Mouse (Mus musculus) adipocyte (in vitro differentiated cells): ENCODE measurements at regions not wholly inside any gene's neighbourhood (a gene's known extent, or its start where the extent isn't known, plus 50 kb on each side); places are given as distances from the start of the nearest gene placed in this dataset.
"Not testable (repeated sequence)": the region's sequence is repeated elsewhere in the genome, so short reads cannot be mapped to it uniquely, and the experiment has no call there.

Source experiments
- DNase-seq: peaks from one replicate; pipeline ENCODE4 v3.0.0-alpha.2; 2016; ENCODE audit warnings: low spot score

DNA sequence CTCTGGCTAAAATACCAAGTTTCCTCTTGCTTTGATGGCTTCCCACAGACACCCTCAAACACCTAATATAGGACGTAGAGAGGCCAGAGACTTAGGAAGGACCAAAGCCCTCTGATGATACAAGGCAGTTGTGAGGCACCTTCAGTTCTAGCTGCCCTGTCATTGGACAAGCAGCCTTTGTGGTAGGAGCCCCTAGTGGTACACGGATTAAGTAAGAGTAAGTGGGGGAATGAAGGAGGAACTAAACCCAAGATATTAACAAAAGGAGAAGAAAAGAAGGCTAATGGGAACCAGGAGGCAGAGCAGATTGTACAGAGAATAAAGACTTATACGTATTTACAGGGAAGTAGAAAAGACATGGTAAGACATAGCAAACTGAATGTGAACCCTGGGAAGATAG, 352.3 kb upstream of the Tmco5 start:
- not testable (repeated sequence) for DNase-seq

DNA sequence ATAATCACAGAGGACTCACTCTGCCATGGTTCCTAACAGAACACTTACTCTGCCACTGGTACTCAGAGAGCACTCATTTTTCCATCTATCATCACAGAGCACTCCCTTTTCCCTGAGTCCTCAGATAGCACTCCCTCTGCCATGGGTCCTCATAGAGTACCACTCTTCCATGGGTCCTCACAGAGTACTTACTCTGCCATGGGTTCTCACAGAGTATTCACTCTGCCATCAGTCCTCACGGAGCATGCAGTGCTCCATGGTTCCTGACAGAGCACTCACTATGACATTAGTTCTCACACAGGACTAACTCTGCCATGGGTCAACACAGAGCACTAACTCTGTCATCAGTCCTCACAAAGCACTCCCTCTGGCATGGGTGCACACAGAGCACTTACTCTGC, 342.0 kb upstream of the Tmco5 start:
- no peak for DNase-seq

DNA sequence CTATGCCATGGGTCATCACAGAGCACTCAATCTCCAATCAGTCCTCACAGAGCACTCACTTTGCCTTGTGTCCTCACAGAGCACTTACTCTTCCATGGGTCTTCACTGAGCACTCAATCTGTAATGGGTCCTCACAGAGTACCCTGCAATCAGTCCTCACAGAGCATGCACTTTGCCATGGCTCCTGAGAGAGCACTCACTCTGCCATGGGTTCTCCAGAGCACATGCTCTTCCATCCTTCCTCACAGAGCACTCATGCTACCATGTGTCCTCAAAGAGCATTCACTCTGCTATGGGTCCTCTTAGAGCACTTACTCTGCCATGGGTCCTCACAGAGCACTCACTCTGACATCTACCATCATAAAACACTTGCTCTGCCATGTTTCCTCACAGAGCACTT, 319.1 kb upstream of the Tmco5 start:
- no peak for DNase-seq

DNA sequence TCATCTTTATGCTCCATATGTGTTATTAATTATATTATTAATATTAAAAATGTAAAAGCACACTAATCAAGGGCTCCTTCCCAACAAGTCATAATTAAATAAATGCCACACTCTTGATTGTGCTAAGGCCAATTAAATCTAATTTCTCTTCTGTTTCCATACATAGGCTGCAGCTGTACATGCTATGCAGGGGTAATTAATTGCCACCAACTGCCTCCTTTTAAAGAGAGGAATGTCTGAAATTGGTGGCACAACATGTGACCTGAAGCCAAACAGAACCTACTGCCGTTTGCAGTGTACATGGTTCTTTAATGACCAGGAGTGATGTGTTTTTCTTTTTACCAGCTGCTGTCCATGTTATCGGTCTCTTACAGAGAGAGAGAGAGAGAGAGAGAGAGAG, 294.5 kb upstream of the Tmco5 start:
- DNase-seq: no peak

DNA sequence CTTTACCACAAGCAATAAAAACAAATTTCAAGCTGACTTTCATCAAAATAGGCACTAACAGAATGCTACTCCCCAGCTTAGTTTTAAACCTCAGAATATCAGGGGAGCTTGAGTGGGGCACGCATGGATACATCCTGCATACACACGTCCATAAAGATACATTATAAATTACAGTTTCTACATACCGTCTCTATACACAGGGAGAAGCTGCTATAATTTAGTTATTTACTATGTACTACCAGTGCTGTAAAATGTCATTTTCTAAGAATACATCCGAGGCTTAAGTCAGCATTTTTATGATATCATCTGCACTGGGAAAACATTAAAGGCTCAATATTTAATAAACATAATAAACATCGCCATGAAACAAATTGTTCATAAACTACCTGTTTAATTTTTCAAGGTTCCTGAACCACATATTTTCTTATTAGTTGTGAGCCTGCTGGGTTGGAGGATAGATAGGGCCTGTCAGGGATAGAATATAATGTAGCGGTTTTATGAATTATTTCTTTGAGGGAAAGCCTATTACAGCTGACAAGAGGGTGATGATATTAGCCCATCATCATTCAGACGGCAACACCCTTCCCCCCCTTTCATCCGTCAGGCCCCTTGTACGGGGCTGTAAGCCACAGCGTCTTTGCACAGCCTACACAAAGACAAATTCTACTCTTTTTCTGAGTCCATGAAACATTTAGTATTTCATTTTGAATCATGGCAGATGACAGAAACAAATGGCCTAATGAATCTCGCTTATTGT, 292.1 kb upstream of the Tmco5 start:
- DNase-seq: no peak

GRCm38 (mm10) chr2:116605869-116606268, 272.6 kb upstream of the Tmco5 start:
- DNase-seq: no peak

DNA sequence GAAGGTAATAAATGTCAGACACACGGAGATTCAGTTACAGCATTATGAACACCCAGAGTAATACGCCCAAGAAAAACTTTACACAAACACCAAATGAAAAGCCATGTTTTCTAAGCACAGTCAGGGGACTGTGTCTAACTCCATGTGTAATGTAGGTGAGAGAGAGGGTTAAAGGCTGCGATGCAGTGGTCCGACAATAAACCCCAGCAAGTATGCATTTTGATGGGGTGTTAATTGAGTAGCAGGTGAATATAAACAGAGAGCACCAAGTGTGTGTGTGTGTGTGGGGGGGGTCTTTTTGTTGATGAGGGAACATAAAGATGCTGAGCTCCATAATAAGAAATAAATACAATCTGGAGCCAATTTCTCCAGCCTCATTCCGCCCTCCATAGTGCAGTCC, 238.6 kb upstream of the Tmco5 start:
- no peak for DNase-seq

DNA sequence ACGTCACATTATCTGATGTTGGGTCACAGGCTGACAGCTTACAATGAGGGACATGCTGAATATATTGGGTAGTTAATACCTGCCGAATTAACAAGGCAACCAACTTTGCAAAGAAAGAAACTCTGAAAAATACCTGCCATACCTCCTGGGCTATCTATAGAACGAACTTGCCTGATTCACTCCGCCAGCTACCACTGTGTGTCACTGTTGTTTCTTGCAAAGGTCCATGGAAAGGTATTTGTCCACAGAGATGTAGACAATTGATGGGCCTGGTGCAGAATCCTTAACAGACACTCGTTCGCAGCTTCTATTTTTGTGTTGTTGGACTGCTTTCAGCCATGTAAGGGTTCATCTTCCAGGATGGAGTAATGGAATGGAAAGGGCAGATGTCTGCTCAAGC, 226.4 kb upstream of the Tmco5 start:
- DNase-seq: no peak

GRCm38 (mm10) chr2:116685756-116686155, 192.7 kb upstream of the Tmco5 start:
- no peak for DNase-seq

- DNase-seq: no peak
These were observed 180.9 kb upstream of the Tmco5 start for GRCm38 (mm10) chr2:116697542-116697941.

DNA sequence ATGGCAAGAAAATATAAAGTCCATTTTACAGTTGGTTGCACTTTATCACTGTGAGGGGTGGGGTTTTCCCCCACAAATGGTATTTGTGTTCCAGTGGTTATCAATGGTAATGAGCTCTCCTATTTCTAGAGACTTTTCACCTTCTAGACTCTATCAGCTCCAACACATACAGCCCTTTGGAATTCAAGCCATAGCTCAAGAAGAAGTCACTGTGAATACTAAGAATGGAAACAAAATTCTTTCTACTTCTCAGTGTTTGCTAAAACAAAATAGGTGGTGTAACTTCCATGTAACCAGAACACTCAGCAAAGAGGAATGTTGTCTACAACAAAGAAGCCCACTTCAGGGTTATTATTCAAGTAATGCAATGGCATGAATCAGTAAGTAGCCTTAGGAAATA, 173.8 kb upstream of the Tmco5 start:
- DNase-seq: no peak

DNA sequence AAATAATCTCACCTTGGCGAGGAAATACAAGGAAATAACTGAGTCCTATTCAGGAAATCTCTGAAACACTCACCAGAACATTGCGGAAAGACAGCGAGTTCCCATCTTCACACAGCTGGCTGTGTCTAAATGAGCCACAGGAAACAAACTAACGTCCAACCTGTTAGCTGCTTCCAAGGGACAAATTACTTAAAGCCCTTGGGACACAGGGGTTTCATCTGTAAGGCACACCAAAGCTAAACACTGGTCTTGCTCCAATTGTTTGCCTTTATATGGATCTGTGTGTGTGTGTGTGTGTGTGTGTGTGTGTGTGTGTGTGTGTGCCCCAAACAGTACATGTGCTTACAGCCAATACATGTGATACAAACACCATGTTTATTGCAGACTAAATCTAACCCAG, 168.9 kb upstream of the Tmco5 start:
- no peak for DNase-seq

GRCm38 (mm10) chr2:116716529-116717201, 161.8 kb upstream of the Tmco5 start:
- DNase-seq: no peak

- DNase-seq: no peak
These were observed 159.9 kb upstream of the Tmco5 start for GRCm38 (mm10) chr2:116718637-116719036.

GRCm38 (mm10) chr2:116727591-116727990, 150.9 kb upstream of the Tmco5 start:
- DNase-seq: no peak

DNA sequence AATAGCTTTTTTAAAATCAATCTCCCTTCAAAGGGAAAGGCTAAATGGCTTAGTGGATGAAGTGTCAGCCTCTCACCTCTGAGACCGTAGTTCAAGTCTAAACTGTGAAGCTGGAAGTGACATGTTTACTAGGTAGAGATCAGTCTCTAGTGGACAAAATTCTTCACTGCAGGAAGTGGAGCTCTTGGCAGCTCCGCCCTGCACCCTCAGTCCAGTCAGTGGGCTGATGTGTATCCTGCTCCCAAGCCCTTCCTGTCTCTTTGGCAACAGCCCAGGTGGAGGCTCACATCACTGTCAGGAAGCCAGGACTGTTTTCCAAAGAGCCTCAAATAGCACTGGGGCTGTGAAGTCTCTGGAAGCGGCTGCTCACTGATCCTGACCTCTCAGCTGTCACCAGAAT, 142.8 kb upstream of the Tmco5 start:
- DNase-seq: peak; percentile 5

- DNase-seq: no peak
These were observed 109.9 kb upstream of the Tmco5 start for GRCm38 (mm10) chr2:116768459-116769047.

GRCm38 (mm10) chr2:116769186-116769585, 109.3 kb upstream of the Tmco5 start:
- no peak for DNase-seq

- DNase-seq: no peak
These were observed 105.9 kb upstream of the Tmco5 start for GRCm38 (mm10) chr2:116772569-116772968.

- DNase-seq: no peak
These were observed 78.3 kb upstream of the Tmco5 start for GRCm38 (mm10) chr2:116800141-116800540.

DNA sequence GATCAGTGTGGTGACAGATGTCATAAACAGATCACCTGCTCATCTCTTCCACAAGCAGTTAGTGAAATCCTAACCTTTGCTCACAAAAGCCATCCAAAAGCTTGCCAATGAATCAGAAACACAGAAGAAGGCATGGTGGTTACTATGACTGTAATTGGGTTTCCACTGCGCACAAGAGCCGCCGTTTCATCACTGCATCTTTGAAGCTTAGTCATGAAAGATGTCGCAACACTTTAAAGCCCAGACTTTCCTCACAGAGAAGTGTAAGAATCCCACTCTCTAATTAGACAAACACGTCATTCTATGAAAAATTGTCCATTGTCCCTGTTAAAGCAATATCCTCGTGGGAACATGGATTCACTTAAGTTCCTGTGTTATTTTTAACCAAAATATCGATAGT, 76.9 kb upstream of the Tmco5 start:
- no peak for DNase-seq

GRCm38 (mm10) chr2:116807207-116807606, 71.3 kb upstream of the Tmco5 start:
- no peak for DNase-seq

GRCm38 (mm10) chr2:116807636-116808035, 70.9 kb upstream of the Tmco5 start:
- DNase-seq: no peak
